Mouse (Mus musculus) embryo, embryonic 10.5 days (tissue): ENCODE data around the gene Pgm2.

Experiments used
- DNase-seq: peaks from one replicate; pipeline ENCODE4 v3.0.0-alpha.2; 2015; ENCODE audit warnings: low spot score

The Pgm2 gene

DNA sequence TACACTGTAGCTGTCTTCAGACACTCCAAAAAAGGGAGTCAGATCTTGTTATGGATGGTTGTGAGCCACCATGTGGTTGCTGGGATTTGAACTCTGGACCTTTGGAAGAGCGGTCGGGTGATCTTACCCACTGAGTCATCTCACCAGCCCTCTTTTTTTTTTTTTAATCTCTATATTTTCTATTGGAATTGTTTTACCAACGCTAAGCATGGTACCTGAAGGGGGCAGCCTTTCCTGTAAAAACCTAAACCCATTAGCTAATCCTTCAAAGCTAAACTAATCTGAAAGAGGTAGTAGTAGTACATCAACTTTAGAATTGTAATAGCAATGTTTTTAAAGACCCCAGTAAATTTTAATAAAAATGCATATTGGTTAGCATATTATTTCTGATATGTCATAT, 17.2 kb upstream of the Pgm2 start:
- DNase-seq = peak; percentile 31

DNA sequence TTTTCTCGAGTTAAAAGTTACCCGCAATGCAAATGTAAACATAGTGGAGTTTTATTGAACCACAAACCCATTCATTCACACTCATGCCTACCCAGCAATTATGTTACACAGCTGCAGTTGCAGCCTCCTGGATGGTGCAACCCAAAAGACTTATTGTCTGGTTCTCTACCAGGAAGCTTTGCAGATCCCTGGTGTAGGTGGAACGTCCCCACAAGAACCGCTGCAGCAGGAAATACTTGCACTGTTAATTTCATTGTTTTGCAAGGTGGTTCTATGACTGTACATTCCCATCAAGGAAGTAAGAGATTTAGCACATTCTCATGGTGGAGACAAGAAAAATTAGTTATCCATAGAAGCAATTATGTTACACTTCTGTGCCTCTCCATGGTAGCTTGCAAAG, 15.4 kb upstream of the Pgm2 start:
- no peak for DNase-seq

GRCm38 (mm10) chr5:64078740-64079461, 13.8 kb upstream of the Pgm2 start:
- DNase-seq = peak; percentile 70

DNA sequence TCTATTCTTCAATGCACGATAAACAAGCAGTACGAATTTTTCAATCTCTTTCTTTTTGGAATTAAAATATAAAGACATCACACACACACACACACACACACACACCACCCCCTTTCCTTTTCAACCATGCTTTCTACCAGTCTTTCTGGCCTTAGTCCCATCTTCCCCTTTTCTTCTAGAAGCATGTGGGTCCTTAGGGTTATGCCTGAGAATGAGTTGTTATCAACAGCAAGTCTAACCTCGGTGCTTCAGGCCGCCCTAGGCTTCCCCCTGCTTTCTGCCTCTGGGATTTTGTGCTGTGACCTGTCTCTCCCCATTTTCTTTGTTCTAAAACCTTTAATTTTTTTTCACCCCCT, 13.3 kb upstream of the Pgm2 start:
- no peak for DNase-seq

DNA sequence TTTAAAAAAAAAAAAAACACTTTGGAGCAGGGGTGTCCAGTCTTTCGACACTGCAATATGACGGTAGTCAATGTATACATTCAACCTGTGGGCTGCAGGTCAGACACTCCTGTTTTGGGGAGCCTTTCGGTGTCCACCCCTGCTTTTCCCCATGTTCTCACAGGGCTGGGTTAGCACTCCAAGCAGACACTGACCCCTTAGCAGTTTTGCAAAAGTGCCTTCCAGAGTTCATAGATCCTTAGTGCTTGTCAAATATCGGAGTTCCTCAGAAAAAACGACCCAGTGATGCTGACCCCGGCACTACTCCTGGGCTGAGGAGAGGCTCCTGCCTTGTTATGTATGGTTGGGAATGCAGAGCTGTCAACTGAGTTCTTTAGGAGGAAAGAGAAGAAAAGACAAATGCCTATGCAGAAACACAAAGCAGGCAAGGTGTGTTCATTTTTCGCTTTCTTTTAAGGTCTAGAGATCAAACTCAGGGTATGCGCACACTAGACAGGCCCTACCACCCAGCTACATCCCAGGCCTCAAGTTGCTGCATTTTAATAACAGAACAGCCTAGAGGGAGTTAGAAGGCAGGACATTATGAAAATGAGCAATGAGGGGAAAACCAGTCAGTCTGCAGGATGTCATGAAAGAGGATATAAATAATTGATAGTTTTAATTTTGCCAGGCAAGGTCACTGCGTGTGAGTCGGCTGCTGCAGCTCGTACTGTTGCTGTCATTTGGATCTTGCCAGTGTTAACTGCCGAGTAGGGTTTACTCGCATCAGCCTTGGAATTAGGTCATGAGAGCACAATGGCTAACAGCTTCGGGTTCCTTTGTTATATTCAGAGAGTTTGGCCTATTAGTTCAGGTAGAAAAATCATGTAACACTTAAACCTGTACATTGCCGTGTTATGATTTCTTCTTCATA, 9.0 kb upstream of the Pgm2 start:
- no peak for DNase-seq

DNA sequence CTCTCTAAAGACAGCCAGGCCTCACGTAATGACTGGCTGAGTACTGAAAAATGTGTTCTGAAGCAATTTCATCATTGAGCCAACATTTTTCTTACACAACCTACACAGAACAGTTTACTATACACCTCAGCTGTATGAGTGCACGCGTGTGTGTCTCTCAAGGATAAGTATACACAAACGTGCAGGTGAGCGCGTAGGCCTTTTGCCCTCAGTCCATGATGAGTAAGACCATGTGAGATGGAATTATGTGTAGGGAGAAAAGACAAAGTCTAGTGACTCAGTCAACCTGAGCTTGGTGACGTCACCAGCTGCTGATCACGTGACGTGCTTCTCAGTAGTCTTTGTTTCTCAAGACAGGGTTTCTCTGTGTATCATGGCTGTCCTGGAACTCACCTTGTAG, 7.3 kb upstream of the Pgm2 start:
- no peak for DNase-seq

DNA sequence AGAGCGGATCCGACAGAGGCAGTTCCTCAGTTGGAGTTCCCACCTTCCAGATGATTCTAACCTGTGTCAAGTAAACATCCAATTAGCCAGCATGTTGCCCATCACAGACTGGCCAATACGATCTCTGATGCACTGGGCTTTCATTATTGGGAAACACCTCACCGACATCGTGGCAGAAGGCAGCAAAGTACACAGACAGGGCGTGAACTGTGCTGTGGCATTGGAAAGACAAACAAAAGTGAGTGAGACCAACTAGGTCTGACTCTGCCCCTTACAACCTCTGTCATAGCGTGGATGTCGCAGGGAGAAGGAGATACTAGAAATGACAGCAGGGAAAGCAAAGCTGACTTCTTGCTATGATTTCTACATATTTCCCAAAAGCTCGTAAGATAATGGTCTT, 4.0 kb upstream of the Pgm2 start:
- no peak for DNase-seq

- DNase-seq = peak; percentile 53
Observed at GRCm38 (mm10) chr5:64093349-64093871, 660 bp downstream of the Pgm2 start.

DNA sequence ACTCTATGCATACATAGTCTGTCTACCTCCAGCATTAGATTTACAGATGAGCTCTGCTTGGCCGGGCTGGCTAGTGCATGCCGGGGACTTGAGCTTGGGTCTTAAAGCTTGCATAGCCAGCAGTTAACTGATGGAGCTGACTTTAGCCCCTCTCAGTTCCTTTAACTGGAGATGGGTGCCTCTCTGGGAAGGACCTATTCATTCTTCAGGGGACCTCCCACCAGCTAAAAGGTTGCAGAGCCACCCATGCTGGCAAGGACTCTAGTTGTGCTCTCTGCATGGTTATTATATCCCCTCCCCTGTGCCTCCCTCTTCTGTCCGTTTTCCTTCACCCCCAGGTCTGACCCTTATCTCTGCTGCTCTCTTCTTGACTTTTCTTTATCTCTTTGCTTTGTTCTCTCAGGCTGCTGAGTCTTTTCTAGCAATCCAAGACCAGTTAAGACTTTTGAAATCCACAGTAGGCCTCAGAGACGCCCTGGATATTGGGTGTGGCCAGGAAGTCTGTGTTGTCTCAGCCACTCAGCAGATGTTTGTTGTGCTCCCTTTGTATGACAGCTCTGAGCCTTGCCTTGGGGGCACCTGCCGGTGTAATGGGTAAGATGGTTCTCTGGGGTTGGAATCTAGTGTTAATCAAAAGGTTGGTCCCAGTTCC, 2.7 kb downstream of the Pgm2 start:
- DNase-seq = no peak

GRCm38 (mm10) chr5:64101993-64102716, 9.4 kb downstream of the Pgm2 start:
- DNase-seq = no peak

DNA sequence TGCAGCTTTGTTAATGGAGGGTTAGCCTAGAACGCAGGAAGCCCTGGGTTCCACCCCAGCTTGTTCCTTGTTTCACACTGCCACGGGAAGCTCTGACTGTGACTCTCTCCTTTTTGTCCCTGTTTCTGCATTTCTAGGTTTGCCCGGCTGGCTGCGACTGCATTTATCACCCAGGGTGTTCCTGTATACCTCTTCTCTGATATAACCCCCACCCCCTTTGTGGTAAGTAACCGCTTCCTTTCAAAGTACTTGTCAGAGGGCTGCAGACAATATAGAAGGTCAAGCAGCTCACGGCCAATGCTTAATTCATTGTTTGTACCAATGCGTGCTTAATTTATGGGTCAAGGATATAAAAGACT, 9.9 kb downstream of the Pgm2 start:
- DNase-seq = no peak

GRCm38 (mm10) chr5:64107596-64108289, 15.0 kb downstream of the Pgm2 start:
- no peak for DNase-seq

GRCm38 (mm10) chr5:64109217-64109616, 16.5 kb downstream of the Pgm2 start:
- DNase-seq = peak; percentile 30

GRCm38 (mm10) chr5:64112360-64112759, 19.6 kb downstream of the Pgm2 start:
- no peak for DNase-seq

DNA sequence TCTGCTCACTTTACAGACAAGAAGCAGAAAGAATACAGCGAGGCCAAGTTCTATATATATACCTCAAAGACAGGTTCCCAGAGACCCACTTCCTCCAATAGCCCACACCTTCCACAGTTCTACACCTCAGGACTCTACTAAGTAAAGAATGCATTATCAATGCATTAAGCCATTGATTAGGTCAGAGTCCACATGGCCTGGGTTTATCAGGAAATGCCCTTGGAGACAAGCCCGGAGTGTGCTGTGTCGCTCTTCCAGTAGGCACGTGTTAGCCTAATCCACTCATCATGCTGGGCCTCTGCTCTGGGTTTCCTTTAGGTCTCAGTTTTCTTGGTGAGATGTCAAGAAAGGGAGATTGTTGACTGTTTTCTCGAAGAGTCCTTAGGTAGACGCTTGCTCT, 21.5 kb downstream of the Pgm2 start:
- DNase-seq = no peak

DNA sequence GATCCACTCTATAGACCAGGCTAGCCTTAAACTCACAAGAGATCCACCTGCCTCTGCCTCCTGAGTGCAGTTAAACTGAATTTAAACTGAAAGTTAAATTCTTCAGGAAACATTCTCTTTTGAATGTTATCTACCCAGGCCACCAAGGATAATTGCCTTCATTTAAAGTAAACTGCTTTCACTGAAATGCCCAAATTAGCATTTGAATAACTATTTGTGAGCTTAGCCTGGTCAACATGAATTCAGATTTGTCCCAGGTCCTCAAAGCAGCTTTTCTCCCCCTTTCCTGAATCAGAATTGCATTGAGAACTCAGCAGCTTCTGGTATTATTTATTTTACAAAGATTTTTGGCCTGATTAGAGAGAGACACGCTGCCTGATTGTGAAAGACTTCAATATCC, 24.4 kb downstream of the Pgm2 start:
- DNase-seq = no peak

DNA sequence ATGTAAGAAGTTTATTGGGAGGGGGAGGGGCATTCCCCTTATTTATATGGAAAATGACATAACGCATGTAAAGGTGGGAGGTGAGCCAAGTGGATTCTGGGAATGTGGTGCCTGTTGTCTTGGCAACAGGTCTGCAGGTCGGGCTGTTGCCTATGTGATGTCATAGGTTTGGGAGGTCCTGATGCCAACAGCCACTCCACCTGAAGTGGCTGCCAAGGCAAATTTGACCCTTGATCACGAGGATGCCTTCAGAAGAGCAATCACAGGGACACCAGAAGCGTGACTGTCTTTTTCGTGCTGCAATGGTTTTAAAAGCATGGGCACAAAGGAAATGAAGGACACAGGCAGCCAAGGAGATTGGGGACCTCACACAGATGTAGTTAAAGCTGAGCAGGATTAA, 33.0 kb downstream of the Pgm2 start:
- no peak for DNase-seq

DNA sequence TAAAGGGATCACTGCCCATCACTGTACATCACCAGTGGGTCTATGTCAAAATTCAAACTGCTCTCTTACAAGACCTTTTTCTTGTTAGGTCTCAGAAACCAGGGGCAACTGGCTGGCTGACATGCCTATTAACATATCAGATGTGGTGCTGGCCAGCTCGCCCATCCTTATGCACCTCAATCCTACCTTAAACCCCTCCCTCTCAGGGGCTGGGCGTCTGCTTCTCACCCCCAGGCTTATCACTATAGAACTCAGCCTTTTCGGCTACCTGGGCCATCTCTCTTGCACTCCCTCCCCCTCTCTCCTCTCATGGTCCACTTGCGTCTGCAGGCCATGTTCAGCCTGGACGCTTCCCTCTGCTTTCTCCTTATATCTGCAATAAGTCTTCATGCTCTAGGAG, 38.8 kb downstream of the Pgm2 start:
- DNase-seq = no peak

- DNase-seq = no peak
Observed at GRCm38 (mm10) chr5:64133901-64134300, 41.2 kb downstream of the Pgm2 start.

- peak; percentile 41 for DNase-seq
Observed at GRCm38 (mm10) chr5:64136325-64136724, 43.6 kb downstream of the Pgm2 start.

DNA sequence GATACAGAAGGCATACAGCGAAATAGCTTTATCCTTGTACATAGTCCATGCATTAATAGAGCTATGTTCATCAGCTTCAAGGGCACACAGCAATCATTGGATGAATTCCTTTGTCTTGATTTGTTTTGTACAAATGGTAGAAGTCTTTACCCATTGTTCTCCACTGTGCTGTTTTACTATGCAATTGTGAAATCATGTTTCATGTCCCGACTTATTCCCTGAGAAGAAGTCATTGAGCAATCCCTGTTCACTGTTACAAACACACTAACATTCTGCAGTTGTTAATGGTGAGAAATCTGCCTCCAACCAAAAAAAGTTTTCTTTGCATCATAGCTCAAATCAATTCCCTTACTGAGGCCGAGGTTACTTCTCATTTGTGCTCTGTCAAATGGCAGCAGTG, 47.5 kb downstream of the Pgm2 start:
- no peak for DNase-seq

- no peak for DNase-seq
Observed at GRCm38 (mm10) chr5:64144315-64144714, 51.6 kb downstream of the Pgm2 start.
